In genomic region chr16:12204423-12204822, GRCm38 (mm10) we compare ENCODE assay signal across 25 mouse cellular contexts.
"Had no signal": no experiment of that assay in that cellular context is flagged by ENCODE, and none has a peak within 500 bp of the region (broad histone marks: within the 10 kb centered on the region; RNA-seq: fewer than 3 reads in every experiment).

No protein-coding gene starts in this region.

- DNase-seq: gastrocnemius, postnatal 14 days; gastrocnemius, postnatal 36 days; heart, adult 11 months; heart, adult 2 months; heart, postnatal 14 days; heart, postnatal 36 days; kidney, adult 11 months; kidney, adult 2 months; kidney, adult 9 months; kidney, postnatal 14 days; kidney, postnatal 36 days; layer of hippocampus, postnatal 36 days; left cerebral cortex, postnatal 4 days; liver, embryonic 13.5 days had no signal

- H3K9ac ChIP-seq: heart, embryonic 13.5 days; heart, embryonic 15.5 days; hindbrain, embryonic 13.5 days; hindbrain, embryonic 15.5 days; kidney, embryonic 15.5 days; limb, embryonic 13.5 days; limb, embryonic 15.5 days; liver, embryonic 13.5 days had no signal

- H3K9me3 ChIP-seq: heart, embryonic 13.5 days; heart, embryonic 15.5 days; hindbrain, embryonic 13.5 days; hindbrain, embryonic 15.5 days; kidney, embryonic 15.5 days; limb, embryonic 13.5 days; limb, embryonic 15.5 days; liver, embryonic 13.5 days had no signal

- H3K27me3 ChIP-seq: heart, embryonic 13.5 days; heart, embryonic 15.5 days; hindbrain, embryonic 13.5 days; hindbrain, embryonic 15.5 days; kidney, embryonic 15.5 days; limb, embryonic 13.5 days; limb, embryonic 15.5 days; liver, embryonic 13.5 days had no signal

- H3K4me3 ChIP-seq: heart, adult 2 months; heart, embryonic 13.5 days; heart, embryonic 15.5 days; hindbrain, embryonic 13.5 days; hindbrain, embryonic 15.5 days; kidney, embryonic 15.5 days; limb, embryonic 13.5 days; limb, embryonic 15.5 days; liver, embryonic 13.5 days had no signal

- ATAC-seq: hindbrain, postnatal 0 days; intestine, embryonic 16.5 days had no signal

- H3K27ac ChIP-seq: heart, adult 2 months; heart, embryonic 13.5 days; heart, embryonic 15.5 days; hindbrain, embryonic 13.5 days; hindbrain, embryonic 15.5 days; hindbrain, postnatal 0 days; kidney, embryonic 15.5 days; kidney, postnatal 0 days; limb, embryonic 13.5 days; limb, embryonic 15.5 days; liver, embryonic 13.5 days had no signal

- H3K36me3 ChIP-seq: heart, embryonic 13.5 days; heart, embryonic 15.5 days; hindbrain, embryonic 13.5 days; hindbrain, embryonic 15.5 days; kidney, embryonic 15.5 days; limb, embryonic 13.5 days; limb, embryonic 15.5 days; liver, embryonic 13.5 days had no signal

- H3K4me1 ChIP-seq: heart, embryonic 13.5 days; heart, embryonic 15.5 days; hindbrain, embryonic 13.5 days; hindbrain, embryonic 15.5 days; kidney, embryonic 15.5 days; limb, embryonic 13.5 days; limb, embryonic 15.5 days had no signal

- H3K4me2 ChIP-seq: heart, embryonic 11.5 days; heart, embryonic 13.5 days; heart, embryonic 15.5 days; hindbrain, embryonic 13.5 days; hindbrain, embryonic 15.5 days; kidney, embryonic 15.5 days; limb, embryonic 13.5 days; limb, embryonic 15.5 days; liver, embryonic 13.5 days had no signal
